Mouse (Mus musculus) midbrain, embryonic 14.5 days (tissue): ENCODE measurements around the gene Npepps. TPM values are rescaled to one million over a fixed set of nuclear protein-coding genes. Genes with fewer than 3 reads are reported as not detected.
A peak's percentile ranks its signal among the peaks of the same experiment; 100 is the strongest.
"Not testable (repeated sequence)": the region's sequence is repeated elsewhere in the genome, so short reads cannot be mapped to it uniquely, and the experiment has no call there.

ENCODE experiments used
- ATAC-seq: fragments of 200-750 bp; cut with Nextera tagmentation; 2 replicates; pipeline ENCODE4 v1.8.0; 2017; ENCODE audit warnings: moderate number of reproducible peaks, moderate library complexity; ENCODE audit not compliant: low FRiP score, low TSS enrichment
- DNase-seq: peaks from one replicate; pipeline ENCODE4 v3.0.0-alpha.2; 2015
- H3K27ac ChIP-seq: fragments of 300-500 bp; sonication (generic); replicated peaks from 2 replicates; pipeline ENCODE4 v1.5.1; 2014; ENCODE audit warnings: mild to moderate bottlenecking, low read depth, low read length, moderate library complexity
- H3K27me3 ChIP-seq: fragments of 300-500 bp; sonication (generic); 2 replicates; pipeline ENCODE4 v1.6.1; 2014; ENCODE audit warnings: low read length, control low read depth, mixed read lengths; ENCODE audit not compliant: control insufficient read depth, insufficient read depth
- H3K36me3 ChIP-seq: fragments of 300-500 bp; sonication (generic); 2 replicates; pipeline ENCODE4 v1.6.1; 2014; ENCODE audit warnings: low read length, control low read depth; ENCODE audit not compliant: control insufficient read depth, insufficient read depth
- H3K4me1 ChIP-seq: fragments of 300-500 bp; sonication (generic); 2 replicates; pipeline ENCODE4 v1.6.1; 2014; ENCODE audit warnings: mild to moderate bottlenecking, antibody characterized with exemption, low read length, control low read depth; ENCODE audit not compliant: control insufficient read depth, insufficient read depth
- H3K4me2 ChIP-seq: fragments of 300-500 bp; sonication (generic); 2 replicates; pipeline ENCODE4 v1.6.1; 2014; ENCODE audit warnings: mild to moderate bottlenecking, low read length, moderate library complexity
- H3K4me3 ChIP-seq: fragments of 300-500 bp; sonication (generic); replicated peaks from 2 replicates; pipeline ENCODE4 v1.5.1; 2014; ENCODE audit warnings: low read depth, low read length
- H3K9ac ChIP-seq: fragments of 300-500 bp; sonication (generic); replicated peaks from 2 replicates; pipeline ENCODE4 v1.6.1; 2014; ENCODE audit warnings: mild to moderate bottlenecking, low read length, moderate library complexity
- H3K9me3 ChIP-seq: fragments of 300-500 bp; sonication (generic); 2 replicates; pipeline ENCODE4 v1.6.1; 2016; ENCODE audit warnings: low read length, control low read depth, mixed read lengths; ENCODE audit not compliant: control insufficient read depth
- WGBS: fragments of 180-500 bp; shearing (Covaris S2); extraction: QIAGEN DNeasy Blood & Tissue Kit; methylation state at CpG from one replicate; pipeline ENCODE4 v1.1.7; 2014; 5-methylcytosine and 5-hydroxymethylcytosine counted together
- polyA plus RNA-seq: library from polyadenylated mRNA; unstranded; fragments of >200 nt; fragmentation: Nextera tagmentation; extraction: Ambion mirVana; gene quantifications from 2 replicates; pipeline ENCODE4 v1.2.1, GENCODE M21; 2014

Gene Npepps
- polyA plus RNA-seq, result 115 and 135 TPM in 2 replicates

DNA sequence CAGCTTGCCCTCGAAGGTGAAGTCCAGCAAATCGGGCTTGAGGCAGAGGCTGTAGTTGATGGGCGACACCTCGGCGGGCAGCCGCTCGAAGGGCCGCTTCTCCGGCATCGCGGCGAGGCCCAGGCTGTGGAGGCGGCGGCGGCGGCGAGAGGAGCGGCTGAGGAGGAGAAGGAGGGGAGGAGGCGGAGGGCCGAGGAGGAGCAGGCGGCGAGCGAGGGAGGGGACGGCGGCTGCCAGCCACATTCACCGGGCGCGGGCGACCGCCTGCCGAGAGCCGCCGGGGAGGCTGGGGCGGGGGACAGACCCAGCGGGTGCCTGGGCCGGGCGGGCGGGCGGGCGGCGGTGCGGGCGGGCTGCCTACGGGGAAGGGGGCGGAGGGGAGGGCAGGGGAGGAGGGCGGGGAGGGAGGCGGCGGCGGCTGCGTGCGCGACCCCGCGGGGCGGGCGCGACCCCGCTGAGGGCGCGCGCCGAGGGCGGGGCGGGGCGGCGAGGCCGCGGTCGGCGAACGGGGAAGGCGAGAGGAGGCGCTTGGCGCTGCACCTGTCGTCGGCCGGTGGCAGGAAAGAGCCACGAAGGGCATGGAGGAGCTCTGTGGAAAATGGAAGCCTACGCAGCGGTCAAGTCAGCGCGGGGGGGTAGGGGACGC is at the start of gene Npepps:
TSS of gene Npepps (minus strand) at position 423 of the 646 bp plus-strand sequence.
- Histone ChIP-seq H3K4me3 (peak within 1 kb of the TSS; percentile 99), H3K27me3 (no peaks in the 10 kb centered on the region), H3K4me2 (peak within 1 kb of the TSS; percentile 85), H3K9me3 (no peaks in the 10 kb centered on the region), H3K9ac (peak within 1 kb of the TSS; percentile 99), H3K36me3 (no peaks in the 10 kb centered on the region), H3K27ac (peak within 1 kb of the TSS; percentile 99), H3K4me1 (peaks cover 17% of the 10 kb centered on the region)
- WGBS, result 1% methylated on average over 68 of the region's 83 CpGs
- DNase-seq, result peak; percentile 89
- peak; percentile 82 for ATAC-seq

DNA sequence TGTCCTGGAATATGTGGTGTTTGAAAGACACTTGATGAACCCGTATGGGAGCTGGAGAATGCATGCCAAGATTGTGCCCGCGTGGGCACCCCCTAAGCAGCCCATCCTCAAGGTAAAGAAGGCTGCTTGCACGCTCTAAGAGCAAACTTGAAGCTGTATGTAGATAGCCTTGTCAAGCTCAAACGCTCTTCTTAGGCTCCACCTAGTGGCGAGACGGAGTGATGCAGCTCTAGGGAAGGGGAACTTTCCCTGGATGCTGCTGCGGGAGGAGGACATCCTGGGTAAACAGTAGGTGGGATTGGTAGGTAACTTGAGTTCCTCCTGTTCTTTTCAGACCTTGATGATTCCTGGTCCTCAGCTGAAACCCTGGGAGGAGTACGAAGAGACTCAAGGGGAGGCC is 47.7 kb upstream of the Npepps start:
- no peaks in the 10 kb centered on the region for H3K9me3 ChIP-seq
- no peak overlapping the region for H3K4me3 ChIP-seq
- no peak overlapping the region for H3K4me2 ChIP-seq
- no peaks in the 10 kb centered on the region for H3K27me3 ChIP-seq
- ATAC-seq, result no peak
- no peaks in the 10 kb centered on the region for H3K4me1 ChIP-seq
- no peak overlapping the region for H3K9ac ChIP-seq
- peaks cover 58% of the 10 kb centered on the region for H3K36me3 ChIP-seq
- 25% methylated on average over 9 of the region's 9 CpGs for WGBS
- DNase-seq, result peak; percentile 89
- H3K27ac ChIP-seq, result no peak overlapping the region

DNA sequence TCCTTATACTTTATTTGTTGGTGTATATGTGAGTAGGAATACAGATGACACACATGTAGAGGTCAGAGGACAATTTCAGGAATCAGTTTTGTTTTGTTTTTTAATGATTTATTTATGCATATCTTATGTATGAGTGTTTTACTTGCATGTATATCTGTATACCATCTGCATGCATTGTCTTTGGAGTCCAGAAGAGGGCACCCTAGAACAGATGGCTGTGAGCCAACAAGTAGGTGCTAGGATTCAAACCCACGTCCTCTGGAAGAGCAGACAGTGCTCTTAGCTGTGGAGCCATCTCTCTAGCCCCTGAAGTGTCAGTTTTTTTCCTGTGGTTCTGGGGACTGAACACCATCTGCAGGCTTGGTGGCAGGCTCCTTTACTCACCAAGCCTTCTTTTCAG is 44.8 kb upstream of the Npepps start:
- H3K36me3 ChIP-seq, result peaks cover 55% of the 10 kb centered on the region
- no peak overlapping the region for H3K4me3 ChIP-seq
- 68% methylated on average over 1 of the region's 1 CpGs for WGBS
- H3K4me1 ChIP-seq, result no peaks in the 10 kb centered on the region
- DNase-seq (no peak), ATAC-seq (no peak)
- H3K9me3 ChIP-seq, result no peaks in the 10 kb centered on the region
- H3K27me3 ChIP-seq, result no peaks in the 10 kb centered on the region
- H3K9ac ChIP-seq, result no peak overlapping the region
- H3K4me2 ChIP-seq, result no peak overlapping the region
- no peak overlapping the region for H3K27ac ChIP-seq

DNA sequence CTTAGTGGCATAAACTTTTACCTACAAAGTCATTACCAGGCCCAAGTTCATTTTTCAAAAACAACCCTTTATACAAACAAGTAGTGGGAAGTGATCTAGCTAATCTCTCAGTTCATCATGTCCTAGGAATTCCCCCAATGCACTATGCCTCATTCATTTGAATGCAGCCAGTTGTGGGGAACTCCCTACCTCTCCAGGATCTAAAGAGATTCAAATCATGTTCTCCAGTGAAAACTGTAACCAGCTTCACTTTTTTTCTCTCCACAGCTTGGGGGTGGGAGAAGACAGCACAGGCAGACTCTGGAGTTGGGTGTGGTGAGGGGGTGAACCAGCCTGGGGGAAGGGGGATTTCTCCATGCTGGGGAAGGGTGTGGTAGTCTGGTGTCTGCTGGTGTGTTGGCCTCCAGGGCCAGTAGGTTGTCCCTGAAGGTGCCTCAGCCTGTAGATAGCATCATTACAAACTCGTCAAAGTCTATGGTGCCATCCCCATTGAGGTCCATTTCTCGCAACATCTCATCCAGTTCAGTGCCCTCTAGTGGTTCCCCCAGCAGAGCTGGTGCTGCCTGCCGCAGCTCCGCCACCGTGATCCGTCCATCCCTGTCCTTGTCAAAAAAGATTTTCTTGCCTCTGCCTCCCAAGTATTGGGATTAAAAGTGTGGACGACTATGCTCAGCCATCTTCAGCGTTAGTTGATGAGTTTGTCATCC is 41.6 kb upstream of the Npepps start:
- H3K4me1 ChIP-seq, ATAC-seq, H3K4me3 ChIP-seq, H3K27me3 ChIP-seq, H3K9ac ChIP-seq, H3K27ac ChIP-seq, DNase-seq, H3K9me3 ChIP-seq, H3K4me2 ChIP-seq: not testable (repeated sequence)
- WGBS, result 86% methylated on average over 8 of the region's 8 CpGs
- H3K36me3 ChIP-seq, result peaks cover 32% of the 10 kb centered on the region

DNA sequence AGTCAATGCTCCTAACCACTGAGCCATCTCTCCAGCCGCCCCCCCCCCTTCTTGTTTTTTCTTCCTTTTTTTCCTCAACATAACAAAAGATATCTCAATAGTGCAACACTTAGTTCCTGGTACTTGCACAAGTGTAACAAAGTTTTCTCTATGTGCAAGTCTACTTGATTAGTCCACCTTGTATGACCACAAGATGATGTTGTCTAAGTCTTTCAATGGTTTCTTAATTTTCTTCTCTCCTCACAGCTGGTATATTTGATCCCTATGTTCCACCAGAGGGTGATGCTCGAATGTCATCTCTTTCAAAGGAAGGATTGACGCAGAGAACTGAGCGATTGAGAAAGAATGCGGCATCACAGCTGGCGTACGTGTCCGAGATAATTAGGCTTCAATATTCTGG is 40.8 kb upstream of the Npepps start:
- DNase-seq, result no peak
- ATAC-seq, result no peak
- WGBS, result 92% methylated on average over 8 of the region's 8 CpGs
- Histone ChIP-seq H3K27ac (no peak overlapping the region), H3K9ac (no peak overlapping the region), H3K4me3 (no peak overlapping the region), H3K4me2 (no peak overlapping the region), H3K36me3 (peaks cover 23% of the 10 kb centered on the region), H3K9me3 (no peaks in the 10 kb centered on the region), H3K27me3 (no peaks in the 10 kb centered on the region), H3K4me1 (0 out of 2 replicates have a peak, but pooled peaks cover 3% of the 10 kb centered on the region)

DNA sequence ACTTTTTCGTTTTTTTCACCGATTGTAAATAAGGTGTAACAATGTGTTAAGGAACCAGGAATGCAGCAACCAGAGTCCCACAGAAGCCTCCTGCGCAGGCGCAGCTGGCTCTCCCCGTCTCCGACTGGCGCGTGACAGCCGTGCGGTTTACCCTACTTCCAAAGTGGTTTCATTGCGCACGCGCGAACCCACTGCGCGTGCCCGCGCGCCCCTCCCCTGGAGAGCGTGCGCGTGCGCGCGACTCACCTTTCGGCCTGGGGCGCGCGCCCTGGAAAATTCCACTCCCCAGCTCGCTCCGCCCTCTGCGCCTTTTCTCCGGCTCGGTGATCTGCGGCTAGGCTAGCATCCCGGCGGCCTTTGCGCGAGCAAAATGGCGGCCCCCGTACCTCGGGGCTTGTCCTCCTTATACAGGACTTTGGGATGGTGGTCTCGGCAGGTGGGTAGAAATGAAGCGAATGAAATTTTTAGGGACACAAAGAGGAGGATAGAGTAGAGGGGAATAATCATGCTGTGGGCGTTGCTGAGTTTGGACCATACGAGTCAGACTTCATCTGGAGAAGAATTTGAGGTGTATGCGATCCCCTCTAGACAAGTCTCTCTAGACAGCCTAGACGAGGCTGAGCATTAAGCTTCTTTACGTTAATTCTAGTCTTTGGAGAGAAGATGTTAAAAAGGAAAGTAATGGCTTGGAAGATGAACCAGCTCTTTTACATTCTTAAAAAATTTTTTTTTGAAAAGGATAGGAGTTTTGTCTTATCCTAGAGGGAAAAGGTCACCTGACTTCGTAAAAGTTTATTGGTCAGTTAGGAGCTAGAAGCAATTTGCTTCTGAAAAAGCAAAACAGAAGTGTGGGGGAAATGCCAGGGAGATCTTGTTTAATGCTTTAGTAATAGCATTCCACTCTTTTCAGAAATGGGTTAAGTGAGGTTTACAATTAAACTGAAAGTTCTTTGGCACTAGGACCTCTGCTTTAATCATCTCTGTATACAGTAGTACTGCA is 35.4 kb upstream of the Npepps start, which contains the start of gene Mrpl45:
TSS of gene Mrpl45 (plus strand) at position 213 of the 1,000 bp plus-strand sequence.
- under 1% methylated on average over 50 of the region's 50 CpGs for WGBS
- H3K9me3 ChIP-seq, result no peaks in the 10 kb centered on the region
- peak; percentile 91 for ATAC-seq
- peak within 1 kb of the TSS; percentile 70 for H3K27ac ChIP-seq
- H3K4me3 ChIP-seq, result peak within 1 kb of the TSS; percentile 51
- H3K4me2 ChIP-seq, result peak within 1 kb of the TSS; percentile 67
- no peaks in the 10 kb centered on the region; the same call in 1 of the 2 replicates for H3K36me3 ChIP-seq
- peaks cover 7% of the 10 kb centered on the region; the same call in 1 of the 2 replicates for H3K4me1 ChIP-seq
- peak within 1 kb of the TSS; percentile 54 for H3K9ac ChIP-seq
- no peaks in the 10 kb centered on the region for H3K27me3 ChIP-seq
- DNase-seq, result peak; percentile 100

DNA sequence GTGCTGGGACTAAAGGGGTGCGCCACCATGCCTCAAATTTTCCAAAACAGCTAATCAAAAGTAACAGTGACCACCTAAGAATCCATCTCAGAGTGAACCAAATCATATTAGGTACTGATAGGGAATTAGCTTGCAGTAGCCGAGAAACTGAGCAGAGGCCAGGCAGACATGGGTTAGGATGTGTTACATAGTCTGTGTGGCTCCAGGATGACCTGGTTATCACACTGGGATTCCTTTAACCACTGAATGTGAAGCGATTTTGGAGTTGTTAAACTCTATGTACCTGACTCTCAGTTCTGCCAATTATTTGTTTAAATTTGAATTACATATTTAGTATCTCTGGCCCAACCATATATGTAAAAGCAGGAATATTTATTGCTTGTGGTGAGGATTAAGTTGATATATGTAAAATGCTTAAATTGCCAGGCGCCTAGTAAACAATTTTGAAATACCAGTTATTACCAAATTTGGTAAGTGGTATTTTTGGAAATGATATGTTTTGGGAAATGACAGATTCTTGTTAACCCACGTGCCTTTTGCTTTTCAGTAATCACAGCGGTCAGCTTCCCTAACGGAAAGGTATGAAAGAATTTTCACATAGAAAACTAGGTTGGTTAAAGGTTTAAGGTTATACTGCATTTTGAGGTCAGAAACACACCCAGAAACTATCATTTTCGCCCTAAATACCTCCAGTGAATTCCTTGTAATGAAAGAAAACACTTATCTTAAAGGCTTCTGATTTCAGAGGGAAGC is 34.5 kb upstream of the Npepps start:
- no peak for DNase-seq
- no peak for ATAC-seq
- Histone ChIP-seq H3K9ac (no peak overlapping the region), H3K4me2 (peak overlapping the region; percentile 45), H3K27ac (no peak overlapping the region), H3K9me3 (no peaks in the 10 kb centered on the region), H3K4me1 (peaks cover 9% of the 10 kb centered on the region; the same call in 1 of the 2 replicates), H3K27me3 (no peaks in the 10 kb centered on the region), H3K36me3 (no peaks in the 10 kb centered on the region; the same call in 1 of the 2 replicates), H3K4me3 (peak overlapping the region; percentile 51)
- WGBS, result 50% methylated on average over 8 of the region's 8 CpGs

DNA sequence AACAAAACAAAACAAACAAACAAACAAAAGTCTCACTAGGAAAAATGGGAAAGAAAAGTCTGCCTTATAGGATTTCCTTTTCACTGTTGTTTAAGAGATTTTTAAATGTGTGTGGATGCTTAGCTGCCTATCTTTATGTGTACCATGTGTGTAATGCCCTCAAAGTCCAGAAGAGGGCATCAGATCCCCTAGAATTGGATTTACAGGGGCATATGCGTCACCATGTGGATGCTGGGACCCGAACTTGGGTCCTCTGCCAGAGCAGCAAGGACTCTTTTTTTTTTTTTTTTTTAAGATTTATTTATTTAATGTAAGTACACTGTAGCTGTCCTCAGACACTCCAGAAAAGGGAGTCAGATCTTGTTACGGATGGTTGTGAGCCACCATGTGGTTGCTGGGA is 33.7 kb upstream of the Npepps start:
- H3K36me3 ChIP-seq, result no peaks in the 10 kb centered on the region; the same call in 1 of the 2 replicates
- ATAC-seq (no peak), DNase-seq (no peak)
- no peaks in the 10 kb centered on the region for H3K9me3 ChIP-seq
- H3K27ac ChIP-seq, result no peak overlapping the region
- H3K4me1 ChIP-seq, result peaks cover 14% of the 10 kb centered on the region
- no peak overlapping the region for H3K4me3 ChIP-seq
- H3K9ac ChIP-seq, result no peak overlapping the region
- WGBS, result 91% methylated on average over 3 of the region's 3 CpGs
- no peaks in the 10 kb centered on the region for H3K27me3 ChIP-seq
- H3K4me2 ChIP-seq, result no peak overlapping the region
